Mouse (Mus musculus) small intestine, adult 2 months (tissue): ENCODE data around the gene Bcl11a.

Experiments
- CTCF ChIP-seq: fragments of 200-500 bp; IDR thresholded peaks from 2 replicates; pipeline ENCODE4 v1.5.1; 2012; ENCODE audit warnings: low read depth, mild to moderate bottlenecking, control low read depth, inconsistent platforms, low read length, moderate library complexity, mixed read lengths; ENCODE audit not compliant: insufficient replicate concordance, insufficient read length; ENCODE audit errors: extremely low read depth
- POLR2A ChIP-seq: fragments of 200-500 bp; IDR thresholded peaks from 2 replicates; pipeline ENCODE4 v1.6.1; 2012; ENCODE audit warnings: low read depth, mild to moderate bottlenecking, control low read depth, inconsistent platforms, low read length, moderate library complexity

DNA sequence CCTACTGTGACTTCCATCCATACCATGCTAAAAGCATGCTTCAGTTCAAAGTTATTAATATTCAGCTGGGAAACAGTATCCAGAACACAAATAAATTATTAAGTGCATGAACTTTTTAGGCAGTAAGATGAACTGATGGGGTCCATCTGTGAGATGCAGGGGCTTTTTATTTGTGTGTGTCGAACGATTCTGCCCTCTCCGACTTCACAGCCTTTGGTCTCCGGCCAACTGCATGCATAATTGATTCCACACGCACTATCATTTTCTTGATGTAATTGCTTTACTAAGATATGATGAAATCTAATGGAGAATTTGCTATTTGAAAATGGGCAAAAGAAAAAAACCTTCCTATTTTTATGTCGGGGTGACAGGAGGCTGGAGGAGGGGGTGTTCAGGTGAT is 19.2 kb downstream of the Bcl11a start:
- TF ChIP-seq POLR2A (no peak), CTCF (no peak)
